Mouse (Mus musculus) thymus, adult 2 months (tissue): Measurements from ENCODE around the gene Zfp114.

ENCODE experiments used
- CTCF ChIP-seq: fragments of 200-500 bp; IDR thresholded peaks from 2 replicates; pipeline ENCODE4 v1.5.1; 2012; ENCODE audit warnings: mild to moderate bottlenecking, control low read depth, low read length, moderate library complexity, borderline replicate concordance; ENCODE audit not compliant: control insufficient read depth, poor library complexity, insufficient read depth; ENCODE audit errors: extremely low read depth
- POLR2A ChIP-seq: fragments of 200-500 bp; IDR thresholded peaks from 2 replicates; pipeline ENCODE4 v1.6.1; 2012; ENCODE audit warnings: mild to moderate bottlenecking, low read length, control low read depth, moderate library complexity; ENCODE audit not compliant: control insufficient read depth, poor library complexity, insufficient read depth; ENCODE audit errors: extremely low read depth

DNA sequence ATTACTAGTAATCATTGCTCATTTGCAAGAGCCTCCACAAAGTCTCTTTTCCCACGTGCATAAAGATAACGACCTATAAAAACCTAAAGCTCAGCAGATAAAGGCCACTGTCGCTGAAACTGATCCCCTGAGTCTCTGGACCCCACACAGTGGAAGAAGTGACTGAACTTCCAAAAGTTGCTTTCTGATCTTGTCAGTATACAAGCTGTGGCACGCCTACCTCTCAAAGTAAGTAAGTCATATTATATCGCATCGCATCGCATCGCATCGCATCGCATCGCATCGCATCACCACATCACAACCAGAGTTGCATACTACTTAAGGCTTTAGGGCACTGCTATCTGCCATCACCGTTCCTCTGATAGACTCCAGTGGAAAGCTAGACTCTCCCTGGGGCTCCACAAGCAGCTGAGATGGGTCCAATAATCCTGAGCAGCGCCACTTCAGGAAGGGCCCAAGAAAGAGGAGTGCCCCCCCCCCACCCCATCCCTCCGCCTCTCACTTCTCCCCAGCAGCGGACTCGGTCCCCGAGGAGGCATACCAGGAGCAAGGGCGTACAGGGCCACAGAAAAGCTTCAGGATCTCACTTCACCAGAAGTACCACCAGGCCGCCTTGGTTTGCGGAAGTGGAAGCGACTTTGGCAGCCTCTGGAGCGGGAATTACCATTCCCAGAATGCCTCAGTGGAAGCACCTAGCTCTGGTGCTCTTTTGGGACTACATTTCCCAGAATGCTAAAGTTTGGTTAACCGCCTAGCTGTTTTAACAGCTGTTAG, 32.8 kb downstream of the Zfp114 start:
- TF ChIP-seq POLR2A (no peak), CTCF (no peak)
